ENCODE assay signal across 7 mouse cellular contexts in the genomic region with DNA sequence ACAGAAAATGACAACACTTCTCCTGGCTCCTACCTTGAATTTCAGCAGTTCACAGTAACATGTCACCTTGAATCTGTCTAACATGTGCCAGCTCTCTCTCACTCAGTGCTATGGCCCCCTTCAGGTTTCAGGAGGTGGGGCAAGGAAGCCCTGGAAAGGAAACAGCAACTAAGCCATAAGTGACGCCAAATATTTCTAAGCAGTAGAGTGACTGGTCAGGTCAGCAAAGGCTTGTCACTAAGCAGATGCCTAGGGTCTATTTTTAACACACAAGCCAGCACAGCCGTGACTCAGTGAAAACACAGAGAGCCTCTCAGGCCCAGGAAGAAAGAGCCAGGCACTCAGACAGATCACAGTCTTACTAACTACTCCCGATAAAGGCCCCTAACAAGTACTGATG. TPM values are rescaled to one million over a fixed set of nuclear protein-coding genes. Genes with fewer than 3 reads are reported as not detected.
DNase-seq lines count a peak whose midpoint lies in the region; ATAC-seq lines count a peak whose summit lies in the region.

No protein-coding gene starts in this region.

- H3K9ac ChIP-seq in embryonic facial prominence, embryonic 11.5 days (replicated peaks; ENCODE audit: low read length): no peak overlapping the region
- H3K9ac ChIP-seq in intestine, embryonic 15.5 days: no peak overlapping the region

- H3K27me3 ChIP-seq in embryonic facial prominence, embryonic 11.5 days (ENCODE audit: control insufficient read depth, insufficient read depth, low read length): no peaks in the 10 kb centered on the region
- no peaks in the 10 kb centered on the region for H3K27me3 ChIP-seq in intestine, embryonic 15.5 days (replicated peaks)
- H3K27me3 ChIP-seq in splenic B cell, adult 2 months (ENCODE audit: control insufficient read depth, insufficient read depth, low read length, poor library complexity, severe bottlenecking): no peaks in the 10 kb centered on the region

- DNase-seq in 3134 (ENCODE audit: extremely low read depth, insufficient read length, low spot score) (peak; percentile 51), A20 (ENCODE audit: low read depth, low spot score) (peak; percentile 45)
- peak; percentile 19 for DNase-seq in embryonic facial prominence, embryonic 11.5 days (ENCODE audit: low spot score)
- peak; percentile 44 for DNase-seq in splenic B cell, adult 2 months (ENCODE audit: low read depth, low spot score)
- no peak for DNase-seq in right cerebral cortex, adult 18-20 months
- no peak for DNase-seq in ovary, adult 18-20 months (ENCODE audit: low spot score)

- H3K4me2 ChIP-seq in embryonic facial prominence, embryonic 11.5 days (ENCODE audit: low read depth, low read length): no peak overlapping the region
- no peak overlapping the region for H3K4me2 ChIP-seq in intestine, embryonic 15.5 days (replicated peaks)

- no peaks in the 10 kb centered on the region for H3K9me3 ChIP-seq in embryonic facial prominence, embryonic 11.5 days (replicated peaks; ENCODE audit: control insufficient read depth, low read length)
- no peaks in the 10 kb centered on the region for H3K9me3 ChIP-seq in intestine, embryonic 15.5 days

- no peak overlapping the region for H3K27ac ChIP-seq in embryonic facial prominence, embryonic 11.5 days (replicated peaks; ENCODE audit: low read depth, low read length)
- no peak overlapping the region for H3K27ac ChIP-seq in intestine, embryonic 15.5 days

- H3K4me1 ChIP-seq in embryonic facial prominence, embryonic 11.5 days (ENCODE audit: control insufficient read depth, insufficient read depth, low read length): no peaks in the 10 kb centered on the region
- no peaks in the 10 kb centered on the region for H3K4me1 ChIP-seq in intestine, embryonic 15.5 days (replicated peaks)

- H3K36me3 ChIP-seq in embryonic facial prominence, embryonic 11.5 days (replicated peaks; ENCODE audit: control insufficient read depth, insufficient read depth, low read depth, low read length): no peaks in the 10 kb centered on the region
- no peaks in the 10 kb centered on the region; the same call in 1 of the 2 replicates for H3K36me3 ChIP-seq in intestine, embryonic 15.5 days
- H3K36me3 ChIP-seq in splenic B cell, adult 2 months (ENCODE audit: control insufficient read depth, insufficient read depth, low read length, poor library complexity, severe bottlenecking): no peaks in the 10 kb centered on the region; the same call in 1 of the 2 replicates

- no peak overlapping the region for H3K4me3 ChIP-seq in embryonic facial prominence, embryonic 11.5 days (ENCODE audit: low read depth, low read length)
- no peak overlapping the region for H3K4me3 ChIP-seq in intestine, embryonic 15.5 days (replicated peaks)

- 64% methylated on average over 3 of the region's 3 CpGs for WGBS in embryonic facial prominence, embryonic 11.5 days
- WGBS in intestine, embryonic 15.5 days: 43% methylated on average over 3 of the region's 3 CpGs

- ATAC-seq in embryonic facial prominence, embryonic 11.5 days (replicated peaks; ENCODE audit: insufficient number of reproducible peaks, low FRiP score, low TSS enrichment, low read depth): no peak
- peak; percentile 47; the same call in 1 of the 2 replicates for ATAC-seq in intestine, embryonic 15.5 days

RNA-seq across cellular contexts. Expression of a gene that starts 6.6 kb away (rescaled TPM):
- 5.1 and 5.8 TPM in 2 replicates for polyA plus RNA-seq in embryonic facial prominence, embryonic 11.5 days (2014; fragmentation: Nextera tagmentation; extraction: Ambion mirVana)
- 11.2 and 12.0 TPM in 2 replicates for polyA plus RNA-seq in intestine, embryonic 15.5 days (2015; fragmentation: Nextera tagmentation; extraction: Ambion mirVana)

RNA-seq across cellular contexts. Expression of a gene that starts 16.7 kb away (rescaled TPM):
- not detected in 2 replicates for polyA plus RNA-seq in embryonic facial prominence, embryonic 11.5 days (2014; fragmentation: Nextera tagmentation; extraction: Ambion mirVana)
- polyA plus RNA-seq in intestine, embryonic 15.5 days (2015; fragmentation: Nextera tagmentation; extraction: Ambion mirVana): not detected in 2 replicates

RNA-seq across cellular contexts. Expression of a gene that starts 38.8 kb away (rescaled TPM):
- polyA plus RNA-seq in embryonic facial prominence, embryonic 11.5 days (2014; fragmentation: Nextera tagmentation; extraction: Ambion mirVana): 0.18 TPM in 1 of 2 replicates, not detected in the other
- polyA plus RNA-seq in intestine, embryonic 15.5 days (2015; fragmentation: Nextera tagmentation; extraction: Ambion mirVana): 1.3 and 1.6 TPM in 2 replicates

Comparison
In these comparisons a context has a peak if more than half of its experiments do, and no peak if none do; other contexts are left out.
1. DNase-seq: peak in 3134 (single experiment), A20 (single experiment), embryonic facial prominence, embryonic 11.5 days (single experiment) and splenic B cell, adult 2 months (single experiment); none in right cerebral cortex, adult 18-20 months (single experiment) and ovary, adult 18-20 months (single experiment).